Mouse (Mus musculus): ENCODE measurements around the gene Med19.

DNA sequence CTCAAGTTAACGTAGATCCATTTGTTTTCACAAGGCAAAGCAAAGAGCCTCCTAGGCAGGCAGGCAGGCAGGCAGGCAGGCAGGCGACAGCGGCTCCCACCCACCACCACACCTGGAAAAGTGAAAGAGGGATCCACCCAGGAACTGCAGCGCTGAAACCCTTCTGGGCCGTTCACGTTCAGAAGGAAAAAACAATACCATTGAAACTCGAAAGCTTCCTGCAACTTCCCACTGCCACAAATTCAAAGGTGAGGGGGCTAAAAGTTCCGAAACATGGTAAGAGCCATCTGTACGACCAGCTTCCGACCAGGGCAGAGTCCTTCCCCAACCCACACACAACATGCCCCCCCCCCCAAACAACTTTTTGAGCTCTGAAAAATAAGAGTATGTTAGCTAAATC, 28.5 kb upstream of the Med19 start:
- TF ChIP-seq CTCF (IDR thresholded peaks at IDR 0.05; ENCODE audit: low read depth): no peak
- no peak for TF ChIP-seq EP300 (IDR thresholded peaks at IDR 0.05; ENCODE audit: low read depth)
